Mouse (Mus musculus) liver, embryonic 16.5 days (tissue): ENCODE results near the gene Golgb1. TPM values are rescaled to one million over a fixed set of nuclear protein-coding genes. Genes with fewer than 3 reads are reported as not detected.
A peak's percentile ranks its signal among the peaks of the same experiment; 100 is the strongest.

ENCODE experiments used
- ATAC-seq: fragments of 200-750 bp; cut with Nextera tagmentation; 2 replicates; pipeline ENCODE4 v1.8.0; 2017; ENCODE audit warnings: low read depth, mild to moderate bottlenecking, moderate number of reproducible peaks, moderate library complexity
- H3K27ac ChIP-seq: fragments of 300-500 bp; sonication (generic); 2 replicates; pipeline ENCODE4 v1.5.1; 2014; ENCODE audit warnings: mild to moderate bottlenecking, low read length
- H3K27me3 ChIP-seq: fragments of 300-500 bp; sonication (generic); 2 replicates; pipeline ENCODE4 v1.6.1; 2014; ENCODE audit warnings: low read depth, low read length, mixed read lengths; ENCODE audit not compliant: control insufficient read depth, insufficient read depth
- H3K36me3 ChIP-seq: fragments of 300-500 bp; sonication (generic); 2 replicates; pipeline ENCODE4 v1.6.1; 2014; ENCODE audit warnings: mild to moderate bottlenecking; ENCODE audit not compliant: control insufficient read depth, insufficient read depth
- H3K4me1 ChIP-seq: fragments of 300-500 bp; sonication (generic); 2 replicates; pipeline ENCODE4 v1.6.1; 2014; ENCODE audit warnings: low read depth, low read length, mixed read lengths; ENCODE audit not compliant: control insufficient read depth
- H3K4me2 ChIP-seq: fragments of 300-500 bp; sonication (generic); 2 replicates; pipeline ENCODE4 v1.6.1; 2014; ENCODE audit warnings: low read depth, low read length, mixed read lengths
- H3K4me3 ChIP-seq: fragments of 300-500 bp; sonication (generic); 2 replicates; pipeline ENCODE4 v1.5.1; 2014; ENCODE audit warnings: low read depth, mild to moderate bottlenecking, low read length
- H3K9ac ChIP-seq: fragments of 300-500 bp; sonication (generic); 2 replicates; pipeline ENCODE4 v1.6.1; 2014; ENCODE audit warnings: low read depth, low read length
- H3K9me3 ChIP-seq: fragments of 300-500 bp; sonication (generic); replicated peaks from 2 replicates; pipeline ENCODE4 v1.6.1; 2016; ENCODE audit warnings: low read length; ENCODE audit not compliant: control insufficient read depth
- WGBS: fragments of 180-500 bp; shearing (Covaris S2); extraction: QIAGEN DNeasy Blood & Tissue Kit; methylation state at CpG from one replicate; pipeline ENCODE4 v1.1.7; 2014; ENCODE audit not compliant: insufficient replicate concordance; 5-methylcytosine and 5-hydroxymethylcytosine counted together
- polyA plus RNA-seq: library from polyadenylated mRNA; unstranded; fragments of >200 nt; fragmentation: Nextera tagmentation; extraction: Ambion mirVana; gene quantifications from 2 replicates; pipeline ENCODE4 v1.2.1, GENCODE M21; 2015

Golgb1 gene
- polyA plus RNA-seq, 1 experiment from 2014 or later: 24.8 TPM

DNA sequence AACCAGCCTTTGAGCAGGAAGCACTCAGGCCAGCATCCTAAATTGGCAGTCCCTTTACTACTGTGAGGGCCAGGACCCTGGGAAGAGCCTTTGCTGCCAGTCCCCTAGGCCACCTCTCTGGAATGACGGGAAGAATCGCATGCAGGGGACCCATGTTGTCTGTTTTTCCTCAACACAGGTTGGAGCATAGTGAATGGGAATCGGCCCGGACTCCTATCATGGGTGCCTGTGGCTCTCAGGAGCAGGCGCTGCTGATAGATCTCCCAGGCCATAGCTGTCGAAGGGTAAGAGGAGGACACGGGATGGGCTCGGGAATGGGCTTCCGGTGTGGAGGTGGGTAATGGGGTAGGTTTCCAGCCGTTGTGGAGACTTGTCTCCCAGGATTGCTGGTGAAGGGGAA, 56.4 kb downstream of the Golgb1 start:
- WGBS: 88% methylated on average over 10 of the region's 10 CpGs
- Histone ChIP-seq H3K9me3 (no peaks in the 10 kb centered on the region), H3K4me2 (no peak overlapping the region), H3K9ac (no peak overlapping the region), H3K4me1 (peaks cover 5% of the 10 kb centered on the region), H3K27ac (no peak overlapping the region), H3K36me3 (peaks cover 11% of the 10 kb centered on the region; the same call in 1 of the 2 replicates), H3K4me3 (no peak overlapping the region), H3K27me3 (no peaks in the 10 kb centered on the region)
- ATAC-seq: no peak

GRCm38 (mm10) chr16:36931976-36932375, 57.0 kb downstream of the Golgb1 start:
- peaks cover 5% of the 10 kb centered on the region for H3K4me1 ChIP-seq
- H3K9ac ChIP-seq: no peak overlapping the region
- 79% methylated on average over 3 of the region's 3 CpGs for WGBS
- no peak overlapping the region for H3K4me3 ChIP-seq
- peaks cover 9% of the 10 kb centered on the region; the same call in 1 of the 2 replicates for H3K36me3 ChIP-seq
- ATAC-seq: no peak
- no peak overlapping the region for H3K27ac ChIP-seq
- H3K9me3 ChIP-seq: no peaks in the 10 kb centered on the region
- no peaks in the 10 kb centered on the region for H3K27me3 ChIP-seq
- no peak overlapping the region for H3K4me2 ChIP-seq

- no peak overlapping the region for H3K9ac ChIP-seq
- H3K27ac ChIP-seq: no peak overlapping the region
- H3K27me3 ChIP-seq: no peaks in the 10 kb centered on the region
- H3K36me3 ChIP-seq: peaks cover 9% of the 10 kb centered on the region; the same call in 1 of the 2 replicates
- no peak overlapping the region for H3K4me3 ChIP-seq
- H3K4me2 ChIP-seq: no peak overlapping the region
- H3K9me3 ChIP-seq: no peaks in the 10 kb centered on the region
- 80% methylated on average over 6 of the region's 6 CpGs for WGBS
- H3K4me1 ChIP-seq: peaks cover 5% of the 10 kb centered on the region
- ATAC-seq: no peak
These were observed 57.6 kb downstream of the Golgb1 start for GRCm38 (mm10) chr16:36932546-36932945.

- Histone ChIP-seq H3K4me2 (peak overlapping the region; percentile 44), H3K4me3 (peak overlapping the region; percentile 50), H3K9ac (peak overlapping the region; percentile 35; the same call in 1 of the 2 replicates), H3K27ac (peak overlapping the region; percentile 74), H3K4me1 (peaks cover 5% of the 10 kb centered on the region), H3K36me3 (peaks cover 5% of the 10 kb centered on the region; the same call in 1 of the 2 replicates), H3K27me3 (no peaks in the 10 kb centered on the region), H3K9me3 (no peaks in the 10 kb centered on the region)
- WGBS: 27% methylated on average over 6 of the region's 6 CpGs
- ATAC-seq: peak; percentile 38
These were observed 59.3 kb downstream of the Golgb1 start for GRCm38 (mm10) chr16:36934131-36934840.

DNA sequence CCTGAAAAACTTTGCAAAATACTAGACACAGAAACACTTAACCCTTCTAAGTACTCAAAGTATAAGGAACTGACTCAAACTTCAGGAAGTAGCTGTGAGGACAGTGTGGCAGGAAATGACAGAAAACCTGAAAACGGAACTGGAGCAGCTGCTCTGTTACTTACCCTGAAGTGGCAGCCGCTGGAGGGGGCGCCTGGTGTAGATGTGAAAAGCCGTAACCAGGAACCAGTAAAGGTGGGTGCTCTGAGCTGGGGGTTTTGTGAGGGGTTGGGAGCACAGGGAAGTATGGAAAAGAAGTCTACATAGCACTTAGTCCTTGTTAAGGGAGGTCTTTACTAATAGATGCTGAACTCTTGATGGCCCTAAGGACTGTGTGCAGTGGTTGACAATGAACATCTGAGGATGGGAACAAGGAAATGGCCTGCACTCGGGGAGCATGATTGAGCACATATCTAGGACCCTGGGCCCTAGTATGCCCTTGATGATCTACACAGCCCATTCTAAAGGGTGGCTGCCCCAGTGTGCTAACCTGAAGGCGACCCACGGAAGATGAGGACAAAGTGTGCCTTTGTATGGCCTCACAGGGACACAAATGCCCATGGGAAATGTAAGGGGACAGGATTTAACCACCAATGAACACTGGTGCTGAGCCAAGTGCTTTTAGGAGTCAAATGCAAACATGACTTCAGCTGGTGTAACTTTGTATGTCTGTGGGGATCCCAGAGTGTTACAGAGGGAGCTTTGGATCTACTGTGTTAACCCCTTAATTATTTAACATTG, 60.1 kb downstream of the Golgb1 start, which contains the start of gene Hcls1:
Hcls1 (plus strand) TSS at position 143 of the 780 bp plus-strand sequence.
- H3K4me2 ChIP-seq: peak within 1 kb of the TSS; percentile 44
- 26% methylated on average over 7 of the region's 7 CpGs for WGBS

GRCm38 (mm10) chr16:36935814-36936213, 60.9 kb downstream of the Golgb1 start:
- Histone ChIP-seq H3K36me3 (peaks cover 3% of the 10 kb centered on the region; the same call in 1 of the 2 replicates), H3K9me3 (no peaks in the 10 kb centered on the region), H3K4me2 (peak overlapping the region; percentile 44), H3K4me3 (peak overlapping the region; percentile 50), H3K4me1 (peaks cover 5% of the 10 kb centered on the region), H3K27ac (peak overlapping the region; percentile 74), H3K27me3 (no peaks in the 10 kb centered on the region), H3K9ac (no peak overlapping the region)
- ATAC-seq: no peak
- WGBS: 31% methylated on average over 3 of the region's 3 CpGs

More for the DNA sequence above, 60.1 kb downstream of the Golgb1 start, which contains the start of gene Hcls1:
- peak within 1 kb of the TSS; percentile 37 for H3K9ac ChIP-seq
- peak; percentile 44; the same call in 1 of the 2 replicates for ATAC-seq
- H3K4me3 ChIP-seq: peak within 1 kb of the TSS; percentile 50
- H3K4me1 ChIP-seq: peaks cover 5% of the 10 kb centered on the region
- no peaks in the 10 kb centered on the region for H3K27me3 ChIP-seq
- peak within 1 kb of the TSS; percentile 74 for H3K27ac ChIP-seq
- peaks cover 3% of the 10 kb centered on the region; the same call in 1 of the 2 replicates for H3K36me3 ChIP-seq
- H3K9me3 ChIP-seq: no peaks in the 10 kb centered on the region

- WGBS: 31% methylated on average over 6 of the region's 6 CpGs
These were observed 66.3 kb downstream of the Golgb1 start for GRCm38 (mm10) chr16:36941137-36941727.

DNA sequence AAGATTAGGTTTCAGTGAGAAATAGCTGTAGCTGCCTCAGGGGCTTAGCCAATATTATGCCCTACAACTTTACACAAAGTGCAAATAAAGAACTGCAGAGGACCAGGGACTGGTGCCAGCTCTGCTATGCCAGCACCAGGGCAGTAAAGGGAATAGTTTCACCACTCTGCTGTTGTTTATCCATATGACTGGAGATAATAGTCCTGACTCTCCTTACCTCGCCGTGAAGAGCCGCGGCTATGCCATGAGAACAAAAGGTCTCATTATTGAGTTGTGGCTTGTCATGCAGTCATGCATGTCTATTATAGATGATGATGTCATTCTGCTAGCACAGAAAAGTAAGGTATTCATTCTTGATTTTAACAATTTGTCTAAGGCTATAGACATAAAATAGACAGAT, 67.0 kb downstream of the Golgb1 start:
- H3K27me3 ChIP-seq: no peaks in the 10 kb centered on the region
- ATAC-seq: no peak
- no peaks in the 10 kb centered on the region for H3K36me3 ChIP-seq
- no peak overlapping the region for H3K4me3 ChIP-seq
- H3K9me3 ChIP-seq: no peaks in the 10 kb centered on the region
- 74% methylated on average over 4 of the region's 4 CpGs for WGBS
- H3K9ac ChIP-seq: no peak overlapping the region
- H3K4me1 ChIP-seq: no peaks in the 10 kb centered on the region; the same call in 1 of the 2 replicates
- H3K27ac ChIP-seq: no peak overlapping the region
- H3K4me2 ChIP-seq: no peak overlapping the region

More at GRCm38 (mm10) chr16:36941137-36941727, 66.3 kb downstream of the Golgb1 start:
- Histone ChIP-seq H3K36me3 (no peaks in the 10 kb centered on the region), H3K27ac (no peak overlapping the region), H3K4me3 (no peak overlapping the region), H3K27me3 (no peaks in the 10 kb centered on the region), H3K4me2 (no peak overlapping the region), H3K9ac (no peak overlapping the region), H3K9me3 (no peaks in the 10 kb centered on the region), H3K4me1 (no peaks in the 10 kb centered on the region; the same call in 1 of the 2 replicates)
- ATAC-seq: no peak
